7 mouse cellular contexts compared by ENCODE assay signal in the genomic region with DNA sequence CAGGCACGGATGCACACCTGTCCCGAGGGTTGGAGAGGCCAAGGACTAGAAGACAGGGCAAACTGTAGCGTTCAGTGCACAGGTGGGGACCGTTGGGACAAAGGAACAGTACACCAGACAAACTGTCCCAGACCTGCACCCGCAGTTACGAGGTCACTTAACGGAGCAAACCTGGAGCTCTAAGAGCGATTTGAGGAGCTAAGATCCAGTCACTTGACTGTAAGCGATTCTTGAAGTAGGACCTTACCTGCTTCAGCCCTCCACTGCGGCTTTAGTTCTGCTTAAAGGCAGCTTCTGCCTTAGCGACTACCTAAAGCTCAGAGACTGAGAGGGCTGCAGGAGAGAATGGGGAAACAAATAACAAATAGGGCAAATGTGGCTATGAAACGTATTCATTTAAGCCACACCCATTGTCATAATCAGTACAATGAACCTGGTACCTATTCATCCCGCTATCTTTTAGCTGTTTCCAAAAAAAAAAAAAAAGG. TPM values are rescaled to one million over a fixed set of nuclear protein-coding genes. Genes with fewer than 3 reads are reported as not detected.
DNase-seq lines count a peak whose midpoint lies in the region; ATAC-seq and TF ChIP-seq lines count a peak whose summit lies in the region.

No protein-coding gene starts in this region.

- no peak for ATAC-seq in lung, embryonic 15.5 days (ENCODE audit: borderline replicate concordance, extremely low read depth, low FRiP score, low TSS enrichment)
- peak; percentile 32 for ATAC-seq in forebrain, embryonic 16.5 days
- no peak for ATAC-seq in limb, embryonic 15.5 days (ENCODE audit: insufficient number of reproducible peaks, low FRiP score, low TSS enrichment, low read depth)

- H3K4me2 ChIP-seq in lung, embryonic 15.5 days, result peak overlapping the region; percentile 66
- H3K4me2 ChIP-seq in forebrain, embryonic 16.5 days (ENCODE audit: low read length), result peak overlapping the region; percentile 87
- H3K4me2 ChIP-seq in limb, embryonic 15.5 days, result peak overlapping the region; percentile 63

- no peaks in the 10 kb centered on the region for H3K27me3 ChIP-seq in lung, embryonic 15.5 days
- no peaks in the 10 kb centered on the region for H3K27me3 ChIP-seq in forebrain, embryonic 16.5 days (replicated peaks; ENCODE audit: control insufficient read depth, insufficient read depth, low read length)
- H3K27me3 ChIP-seq in limb, embryonic 15.5 days, result no peaks in the 10 kb centered on the region
- no peaks in the 10 kb centered on the region for H3K27me3 ChIP-seq in small intestine, adult 2 months (ENCODE audit: control insufficient read depth, insufficient read depth, low read length)

- H3K27ac ChIP-seq in lung, embryonic 15.5 days, result no peak overlapping the region
- H3K27ac ChIP-seq in forebrain, embryonic 16.5 days (ENCODE audit: low read length), result no peak overlapping the region
- H3K27ac ChIP-seq in limb, embryonic 15.5 days, result no peak overlapping the region
- no peak overlapping the region for H3K27ac ChIP-seq in small intestine, adult 2 months (ENCODE audit: insufficient read depth, low read depth, low read length)

- H3K36me3 ChIP-seq in lung, embryonic 15.5 days, result no peaks in the 10 kb centered on the region
- no peaks in the 10 kb centered on the region for H3K36me3 ChIP-seq in forebrain, embryonic 16.5 days (ENCODE audit: control insufficient read depth, insufficient read depth)
- no peaks in the 10 kb centered on the region for H3K36me3 ChIP-seq in limb, embryonic 15.5 days
- H3K36me3 ChIP-seq in small intestine, adult 2 months (ENCODE audit: control insufficient read depth, insufficient read depth, low read length), result no peaks in the 10 kb centered on the region

- WGBS in lung, embryonic 15.5 days, result 26% methylated on average over 13 of the region's 13 CpGs
- 20% methylated on average over 13 of the region's 13 CpGs for WGBS in forebrain, embryonic 16.5 days
- 31% methylated on average over 13 of the region's 13 CpGs for WGBS in limb, embryonic 15.5 days
- 37% methylated on average over 13 of the region's 13 CpGs for WGBS in small intestine, adult 2 months

- TF ChIP-seq POLR2A in small intestine, adult 2 months (IDR thresholded peaks at IDR 0.05; ENCODE audit: low read depth, low read length), result no peak

- DNase-seq in lung, postnatal 25 days (ENCODE audit: low spot score), result no peak
- DNase-seq in cerebellum, postnatal 25 days, result no peak
- no peak for DNase-seq in gastrocnemius, adult 8-10 months (ENCODE audit: low spot score in 2 of 2)

- H3K4me1 ChIP-seq in lung, embryonic 15.5 days, result peaks cover 21% of the 10 kb centered on the region
- H3K4me1 ChIP-seq in forebrain, embryonic 16.5 days (replicated peaks; ENCODE audit: control insufficient read depth, insufficient read depth, low read length), result peaks cover 8% of the 10 kb centered on the region
- peaks cover 11% of the 10 kb centered on the region for H3K4me1 ChIP-seq in limb, embryonic 15.5 days
- no peaks in the 10 kb centered on the region for H3K4me1 ChIP-seq in small intestine, adult 2 months (ENCODE audit: control insufficient read depth, insufficient read depth, insufficient read length, low read length)

- H3K9me3 ChIP-seq in lung, embryonic 15.5 days, result no peaks in the 10 kb centered on the region
- H3K9me3 ChIP-seq in forebrain, embryonic 16.5 days (ENCODE audit: control insufficient read depth, low read length), result no peaks in the 10 kb centered on the region
- H3K9me3 ChIP-seq in limb, embryonic 15.5 days, result no peaks in the 10 kb centered on the region

- no peak overlapping the region for H3K9ac ChIP-seq in lung, embryonic 15.5 days
- peak overlapping the region; percentile 75 for H3K9ac ChIP-seq in forebrain, embryonic 16.5 days (replicated peaks; ENCODE audit: low read depth, low read length)
- no peak overlapping the region for H3K9ac ChIP-seq in limb, embryonic 15.5 days

- peak overlapping the region; percentile 50 for H3K4me3 ChIP-seq in lung, embryonic 15.5 days
- H3K4me3 ChIP-seq in forebrain, embryonic 16.5 days (replicated peaks; ENCODE audit: low read length), result peak overlapping the region; percentile 54
- peak overlapping the region; percentile 45 for H3K4me3 ChIP-seq in limb, embryonic 15.5 days
- peak overlapping the region; percentile 45 for H3K4me3 ChIP-seq in small intestine, adult 2 months (ENCODE audit: low read depth, low read length)

- no peak for TF ChIP-seq CTCF in small intestine, adult 2 months (IDR thresholded peaks at IDR 0.05; ENCODE audit: extremely low read depth, insufficient read length, insufficient replicate concordance, low read depth, low read length)

RNA-seq across cellular contexts. Expression of a gene that starts 0.3 kb away (rescaled TPM):
- polyA plus RNA-seq in lung, embryonic 15.5 days (2015; fragmentation: Nextera tagmentation; extraction: Ambion mirVana), result 0.74 TPM in 2 replicates
- 0.91 and 1.4 TPM in 2 replicates for polyA plus RNA-seq in forebrain, embryonic 16.5 days (2015; fragmentation: Nextera tagmentation; extraction: Ambion mirVana)
- polyA plus RNA-seq in limb, embryonic 15.5 days (2015; fragmentation: Nextera tagmentation; extraction: Ambion mirVana), result 0.07 and 0.23 TPM in 2 replicates
- not detected in 2 replicates for polyA plus RNA-seq in small intestine, adult 2 months (2012; rRNA removed)
- total RNA-seq in gastrocnemius, adult 8-10 months (2022), result not detected
